Mouse (Mus musculus): ENCODE results near the gene Ndufaf4. TPM values are rescaled to one million over a fixed set of nuclear protein-coding genes. Genes with fewer than 3 reads are reported as not detected.

Gene Ndufaf4
- polyA plus RNA-seq, 1 experiment, result 0.95 TPM

DNA sequence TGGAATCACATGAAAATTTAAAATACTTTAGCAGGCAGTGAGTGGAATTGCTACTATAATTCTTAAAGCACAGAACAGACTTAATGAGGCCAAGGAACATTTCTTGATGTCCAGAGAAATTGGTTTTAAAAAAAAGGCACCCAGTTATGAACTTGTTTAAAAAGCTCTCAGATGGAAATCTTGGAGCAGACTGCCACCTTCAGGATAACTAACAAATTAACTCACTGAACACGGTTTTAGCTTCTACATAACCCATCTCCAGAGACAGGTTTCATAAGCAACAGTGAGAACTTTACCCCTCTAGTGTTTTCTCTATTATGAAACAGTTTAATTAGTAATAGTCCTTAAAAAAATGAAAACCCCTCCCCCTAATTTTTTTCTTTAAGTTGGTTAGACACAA lies 1.1 kb upstream of the Ndufaf4 start:
- Histone ChIP-seq H3K36me3 (ENCODE audit: control insufficient read depth, insufficient read depth, low read length) (no peaks in the 10 kb centered on the region), H3K4me1 (ENCODE audit: control insufficient read depth, insufficient read depth, low read length) (no peaks in the 10 kb centered on the region; the same call in 1 of the 2 replicates), H3K4me3 (ENCODE audit: control insufficient read depth, low read depth, low read length) (no peak overlapping the region), H3K27me3 (ENCODE audit: control insufficient read depth, insufficient read depth, low read length) (no peaks in the 10 kb centered on the region), H3K27ac (ENCODE audit: control insufficient read depth, insufficient read depth, low read depth, low read length) (no peak overlapping the region)
- TF ChIP-seq CTCF (IDR thresholded peaks at IDR 0.05; ENCODE audit: control insufficient read depth, insufficient read depth, insufficient replicate concordance, low read depth, low read length) (no peak), POLR2A (IDR thresholded peaks at IDR 0.05; ENCODE audit: control insufficient read depth, low read depth, low read length) (no peak)

DNA sequence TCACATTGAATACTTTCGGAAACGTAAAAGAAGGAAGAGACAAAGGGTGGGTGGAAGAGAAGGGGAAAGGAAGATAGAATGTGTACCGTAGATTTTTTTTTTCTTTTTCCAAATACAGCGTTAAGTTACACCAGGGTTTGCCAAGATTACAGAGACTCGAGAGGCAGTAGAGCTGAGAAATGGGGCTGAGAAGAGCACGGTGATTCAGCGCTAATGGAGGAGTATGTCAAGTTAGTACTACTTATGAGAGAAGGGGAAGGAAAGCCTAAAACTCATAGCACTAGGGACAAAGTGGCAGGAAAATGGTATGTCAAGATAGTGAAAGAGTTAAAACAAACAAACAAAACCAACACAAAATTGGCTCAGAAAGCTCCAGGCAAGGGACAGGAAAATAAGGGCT lies 532 bp upstream of the Ndufaf4 start:
- Histone ChIP-seq H3K36me3 (ENCODE audit: control insufficient read depth, insufficient read depth, low read length) (no peaks in the 10 kb centered on the region), H3K4me1 (ENCODE audit: control insufficient read depth, insufficient read depth, low read length) (no peaks in the 10 kb centered on the region; the same call in 1 of the 2 replicates), H3K27ac (ENCODE audit: control insufficient read depth, insufficient read depth, low read depth, low read length) (peak overlapping the region; percentile 73), H3K27me3 (ENCODE audit: control insufficient read depth, insufficient read depth, low read length) (no peaks in the 10 kb centered on the region), H3K4me3 (ENCODE audit: control insufficient read depth, low read depth, low read length) (peak overlapping the region; percentile 96)
- TF ChIP-seq CTCF (IDR thresholded peaks at IDR 0.05; ENCODE audit: control insufficient read depth, insufficient read depth, insufficient replicate concordance, low read depth, low read length) (no peak), POLR2A (IDR thresholded peaks at IDR 0.05; ENCODE audit: control insufficient read depth, low read depth, low read length) (no peak)

- H3K27me3 ChIP-seq (ENCODE audit: control insufficient read depth, insufficient read depth, low read length), result no peaks in the 10 kb centered on the region
- H3K27ac ChIP-seq (ENCODE audit: control insufficient read depth, insufficient read depth, low read depth, low read length), result no peak overlapping the region; the same call in 1 of the 2 replicates
- TF ChIP-seq CTCF (IDR thresholded peaks at IDR 0.05; ENCODE audit: control insufficient read depth, insufficient read depth, insufficient replicate concordance, low read depth, low read length), result no peak
- peak overlapping the region; percentile 53; the same call in 1 of the 2 replicates for H3K4me3 ChIP-seq (ENCODE audit: control insufficient read depth, low read depth, low read length)
- H3K4me1 ChIP-seq (ENCODE audit: control insufficient read depth, insufficient read depth, low read length), result no peaks in the 10 kb centered on the region; the same call in 1 of the 2 replicates
- H3K36me3 ChIP-seq (ENCODE audit: control insufficient read depth, insufficient read depth, low read length), result no peaks in the 10 kb centered on the region
Observed at GRCm38 (mm10) chr4:24898636-24899035, 753 bp downstream of the Ndufaf4 start.

GRCm38 (mm10) chr4:24899146-24899545 lies 1.3 kb downstream of the Ndufaf4 start:
- Histone ChIP-seq H3K4me3 (ENCODE audit: control insufficient read depth, low read depth, low read length) (no peak overlapping the region), H3K27me3 (ENCODE audit: control insufficient read depth, insufficient read depth, low read length) (no peaks in the 10 kb centered on the region), H3K36me3 (ENCODE audit: control insufficient read depth, insufficient read depth, low read length) (no peaks in the 10 kb centered on the region), H3K4me1 (ENCODE audit: control insufficient read depth, insufficient read depth, low read length) (no peaks in the 10 kb centered on the region; the same call in 1 of the 2 replicates), H3K27ac (ENCODE audit: control insufficient read depth, insufficient read depth, low read depth, low read length) (no peak overlapping the region)
- TF ChIP-seq CTCF (IDR thresholded peaks at IDR 0.05; ENCODE audit: control insufficient read depth, insufficient read depth, insufficient replicate concordance, low read depth, low read length) (no peak), POLR2A (IDR thresholded peaks at IDR 0.05; ENCODE audit: control insufficient read depth, low read depth, low read length) (no peak)

DNA sequence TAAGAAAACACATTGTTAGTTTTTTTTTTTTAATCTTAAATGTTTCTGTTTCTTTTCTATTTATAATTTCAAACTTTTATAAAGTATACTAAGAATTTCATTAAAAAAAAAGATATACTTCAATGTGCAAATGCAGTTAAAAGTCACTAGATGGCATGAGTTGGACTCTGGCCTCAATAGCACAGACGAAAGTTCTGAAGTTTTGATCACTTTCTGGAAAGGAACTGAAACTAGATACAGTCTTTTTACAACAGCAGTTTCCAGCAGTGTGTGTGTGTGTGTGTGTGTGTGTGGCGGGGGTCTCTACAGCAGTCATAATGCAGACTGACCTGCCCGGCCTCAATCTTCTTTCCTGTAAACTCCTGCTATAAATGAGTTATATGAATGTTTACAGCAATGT lies 9.9 kb downstream of the Ndufaf4 start:
- Histone ChIP-seq H3K4me3 (ENCODE audit: control insufficient read depth, low read depth, low read length) (no peak overlapping the region), H3K27me3 (ENCODE audit: control insufficient read depth, insufficient read depth, low read length) (no peaks in the 10 kb centered on the region), H3K4me1 (ENCODE audit: control insufficient read depth, insufficient read depth, low read length) (no peaks in the 10 kb centered on the region), H3K27ac (ENCODE audit: control insufficient read depth, insufficient read depth, low read depth, low read length) (no peak overlapping the region), H3K36me3 (ENCODE audit: control insufficient read depth, insufficient read depth, low read length) (no peaks in the 10 kb centered on the region)
- TF ChIP-seq POLR2A (IDR thresholded peaks at IDR 0.05; ENCODE audit: control insufficient read depth, low read depth, low read length), result no peak
- no peak for TF ChIP-seq CTCF (IDR thresholded peaks at IDR 0.05; ENCODE audit: control insufficient read depth, insufficient read depth, insufficient replicate concordance, low read depth, low read length)

DNA sequence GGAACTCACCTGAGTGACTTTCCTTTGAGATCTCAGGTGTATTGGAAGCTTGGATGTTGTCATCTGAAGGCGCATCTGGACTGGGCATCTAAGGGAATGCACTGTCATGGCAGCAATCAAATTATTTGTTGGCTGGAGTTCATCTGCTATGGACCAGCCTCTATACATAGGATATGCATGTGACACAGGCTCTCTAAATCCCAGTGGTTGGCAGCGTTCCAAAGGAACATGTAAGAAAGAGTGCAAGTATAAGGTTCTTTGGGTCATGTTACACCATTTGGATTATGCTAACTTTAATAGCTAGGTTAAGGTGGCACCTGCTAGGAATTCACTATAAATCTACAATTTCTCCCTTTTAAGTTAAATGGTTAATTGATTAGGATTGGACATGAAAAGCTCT lies 17.7 kb downstream of the Ndufaf4 start:
- Histone ChIP-seq H3K27me3 (ENCODE audit: control insufficient read depth, insufficient read depth, low read length) (no peaks in the 10 kb centered on the region), H3K4me1 (ENCODE audit: control insufficient read depth, insufficient read depth, low read length) (no peaks in the 10 kb centered on the region), H3K4me3 (ENCODE audit: control insufficient read depth, low read depth, low read length) (no peak overlapping the region), H3K27ac (ENCODE audit: control insufficient read depth, insufficient read depth, low read depth, low read length) (no peak overlapping the region), H3K36me3 (ENCODE audit: control insufficient read depth, insufficient read depth, low read length) (no peaks in the 10 kb centered on the region)
- no peak for TF ChIP-seq POLR2A (IDR thresholded peaks at IDR 0.05; ENCODE audit: control insufficient read depth, low read depth, low read length)
- TF ChIP-seq CTCF (IDR thresholded peaks at IDR 0.05; ENCODE audit: control insufficient read depth, insufficient read depth, insufficient replicate concordance, low read depth, low read length), result no peak

GRCm38 (mm10) chr4:24920006-24920577 lies 22.2 kb downstream of the Ndufaf4 start:
- no peak overlapping the region for H3K27ac ChIP-seq (ENCODE audit: control insufficient read depth, insufficient read depth, low read depth, low read length)
- H3K4me1 ChIP-seq (ENCODE audit: control insufficient read depth, insufficient read depth, low read length), result no peaks in the 10 kb centered on the region
- no peak overlapping the region for H3K4me3 ChIP-seq (ENCODE audit: control insufficient read depth, low read depth, low read length)
- TF ChIP-seq CTCF (IDR thresholded peaks at IDR 0.05; ENCODE audit: control insufficient read depth, insufficient read depth, insufficient replicate concordance, low read depth, low read length) (no peak), POLR2A (IDR thresholded peaks at IDR 0.05; ENCODE audit: control insufficient read depth, low read depth, low read length) (no peak)
- no peaks in the 10 kb centered on the region for H3K36me3 ChIP-seq (ENCODE audit: control insufficient read depth, insufficient read depth, low read length)
- no peaks in the 10 kb centered on the region for H3K27me3 ChIP-seq (ENCODE audit: control insufficient read depth, insufficient read depth, low read length)

All from testis, adult 2 months (tissue).